Mouse (Mus musculus) brain, embryonic 14.5 days (tissue): ENCODE results near the gene Nrk.

ENCODE experiments used
- CTCF ChIP-seq: fragments of 200-500 bp; IDR thresholded peaks from 2 replicates; pipeline ENCODE4 v1.5.1; 2012; ENCODE audit warnings: inconsistent platforms, mild to moderate bottlenecking, moderate library complexity, borderline replicate concordance; ENCODE audit not compliant: insufficient read depth, insufficient read length; ENCODE audit errors: extremely low read depth
- POLR2A ChIP-seq: fragments of 200-500 bp; IDR thresholded peaks from 2 replicates; pipeline ENCODE4 v1.6.1; 2012; ENCODE audit warnings: mild to moderate bottlenecking, inconsistent platforms, borderline replicate concordance; ENCODE audit not compliant: poor library complexity, insufficient read depth, insufficient read length, severe bottlenecking; ENCODE audit errors: extremely low read depth

DNA sequence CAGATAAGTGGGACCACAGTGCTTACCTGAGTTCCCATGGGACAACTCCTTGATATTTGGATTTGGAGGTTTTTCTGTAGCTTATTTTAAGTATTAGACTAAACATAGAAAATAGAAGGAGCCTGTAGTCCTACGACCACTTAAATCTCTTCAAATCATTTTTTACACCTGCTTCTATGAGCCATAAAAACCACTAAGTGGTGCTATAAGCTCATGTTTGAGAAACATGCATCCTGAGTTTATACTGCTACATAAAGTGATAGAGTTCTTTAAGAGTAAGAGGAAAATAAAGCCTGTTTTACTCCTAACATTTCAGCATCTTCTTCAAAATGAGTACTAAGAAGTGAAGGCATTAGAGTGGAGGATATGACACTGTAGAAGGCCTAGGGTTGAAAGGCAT is 102.3 kb downstream of the Nrk start:
- TF ChIP-seq CTCF (no peak), POLR2A (no peak)
